Mouse (Mus musculus) hindbrain, embryonic 16.5 days (tissue): ENCODE data around the gene Fnd3c2. TPM values are rescaled to one million over a fixed set of nuclear protein-coding genes. Genes with fewer than 3 reads are reported as not detected.

ENCODE experiments used
- ATAC-seq: fragments of 200-750 bp; cut with Nextera tagmentation; 2 replicates; pipeline ENCODE4 v1.8.0; 2017; ENCODE audit warnings: moderate TSS enrichment, moderate library complexity
- H3K27ac ChIP-seq: fragments of 300-500 bp; sonication (generic); 2 replicates; pipeline ENCODE4 v1.5.1; 2014; ENCODE audit warnings: low read depth, mild to moderate bottlenecking, control low read depth, low read length, moderate library complexity
- H3K27me3 ChIP-seq: fragments of 300-500 bp; sonication (generic); replicated peaks from 2 replicates; pipeline ENCODE4 v1.6.1; 2014; ENCODE audit warnings: low read length; ENCODE audit not compliant: control insufficient read depth, insufficient read depth
- H3K36me3 ChIP-seq: fragments of 300-500 bp; sonication (generic); 2 replicates; pipeline ENCODE4 v1.6.1; 2014; ENCODE audit warnings: mild to moderate bottlenecking, low read length, moderate library complexity, mixed read lengths; ENCODE audit not compliant: control insufficient read depth, insufficient read depth
- H3K4me1 ChIP-seq: fragments of 300-500 bp; sonication (generic); 2 replicates; pipeline ENCODE4 v1.6.1; 2014; ENCODE audit warnings: low read depth, low read length; ENCODE audit not compliant: control insufficient read depth, insufficient read depth
- H3K4me2 ChIP-seq: fragments of 300-500 bp; sonication (generic); 2 replicates; pipeline ENCODE4 v1.6.1; 2014; ENCODE audit warnings: mild to moderate bottlenecking, low read length, control low read depth, moderate library complexity
- H3K4me3 ChIP-seq: fragments of 300-500 bp; sonication (generic); 2 replicates; pipeline ENCODE4 v1.5.1; 2014; ENCODE audit warnings: mild to moderate bottlenecking, low read length, control low read depth, moderate library complexity
- H3K9ac ChIP-seq: fragments of 300-500 bp; sonication (generic); 2 replicates; pipeline ENCODE4 v1.6.1; 2014; ENCODE audit warnings: low read depth, mild to moderate bottlenecking, control low read depth, low read length, moderate library complexity
- H3K9me3 ChIP-seq: fragments of 300-500 bp; sonication (generic); 2 replicates; pipeline ENCODE4 v1.6.1; 2014; ENCODE audit warnings: mild to moderate bottlenecking, low read length, moderate library complexity; ENCODE audit not compliant: control insufficient read depth
- WGBS: fragments of 180-500 bp; shearing (Covaris S2); extraction: QIAGEN DNeasy Blood & Tissue Kit; methylation state at CpG from one replicate; pipeline ENCODE4 v1.1.7; 2014; 5-methylcytosine and 5-hydroxymethylcytosine counted together
- polyA plus RNA-seq: library from polyadenylated mRNA; unstranded; fragments of >200 nt; fragmentation: Nextera tagmentation; extraction: Ambion mirVana; gene quantifications from 2 replicates; pipeline ENCODE4 v1.2.1, GENCODE M21; 2015

Gene Fnd3c2
- polyA plus RNA-seq, 1 experiment from 2014 or later = not detected

GRCm38 (mm10) chrX:106189356-106189755 lies 65.8 kb downstream of the Fnd3c2 start:
- no peaks in the 10 kb centered on the region for H3K27me3 ChIP-seq
- peak overlapping the region; percentile 0 for H3K4me3 ChIP-seq
- peaks cover 10% of the 10 kb centered on the region for H3K4me1 ChIP-seq
- 58% methylated on average over 5 of the region's 5 CpGs for WGBS
- H3K4me2 ChIP-seq = peak overlapping the region; percentile 68
- ATAC-seq = no peak
- no peaks in the 10 kb centered on the region for H3K9me3 ChIP-seq
- H3K36me3 ChIP-seq = no peaks in the 10 kb centered on the region
- H3K27ac ChIP-seq = peak overlapping the region; percentile 23; the same call in 1 of the 2 replicates
- no peak overlapping the region for H3K9ac ChIP-seq

DNA sequence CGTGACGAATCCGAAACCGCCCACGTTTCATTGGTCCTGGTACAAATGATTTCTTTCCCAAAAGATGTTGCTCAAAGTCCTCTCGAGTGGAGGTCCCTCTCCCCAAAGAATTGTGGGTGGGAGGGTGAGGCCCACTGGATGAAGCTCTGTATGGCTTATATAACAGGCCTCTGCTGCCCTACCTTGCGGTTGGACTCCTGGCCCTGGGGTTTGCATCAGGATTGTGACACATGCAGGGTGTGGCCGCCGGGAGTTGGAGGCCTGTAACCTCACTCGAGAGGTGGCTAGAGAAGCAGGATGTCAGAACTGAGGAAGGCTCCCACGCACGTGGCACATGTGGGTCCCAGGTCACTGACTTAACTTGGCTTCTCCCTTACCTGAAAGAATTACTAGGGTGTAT lies 67.4 kb downstream of the Fnd3c2 start:
- Histone ChIP-seq H3K4me2 (peak overlapping the region; percentile 68), H3K27ac (peak overlapping the region; percentile 51), H3K9me3 (no peaks in the 10 kb centered on the region), H3K9ac (peak overlapping the region; percentile 64), H3K27me3 (no peaks in the 10 kb centered on the region), H3K36me3 (no peaks in the 10 kb centered on the region), H3K4me3 (peak overlapping the region; percentile 52), H3K4me1 (peaks cover 10% of the 10 kb centered on the region)
- no peak for ATAC-seq
- WGBS = 21% methylated on average over 12 of the region's 12 CpGs

- Histone ChIP-seq H3K9me3 (no peaks in the 10 kb centered on the region), H3K27ac (peak within 1 kb of the TSS; percentile 68), H3K9ac (peak within 1 kb of the TSS; percentile 64), H3K4me1 (peaks cover 10% of the 10 kb centered on the region), H3K36me3 (no peaks in the 10 kb centered on the region), H3K4me2 (peak within 1 kb of the TSS; percentile 68), H3K4me3 (peak within 1 kb of the TSS; percentile 52), H3K27me3 (no peaks in the 10 kb centered on the region)
- 20% methylated on average over 48 of the region's 55 CpGs for WGBS
- ATAC-seq = peak; percentile 99
Observed at GRCm38 (mm10) chrX:106186713-106187649, 68.2 kb downstream of the Fnd3c2 start, which contains the start of gene Pgk1. Gene Pgk1 (plus strand): TSS chrX:106187100.

GRCm38 (mm10) chrX:106185706-106186105 lies 69.5 kb downstream of the Fnd3c2 start:
- no peak for ATAC-seq
- no peak overlapping the region for H3K4me3 ChIP-seq
- WGBS = 19% methylated on average over 5 of the region's 5 CpGs
- H3K9me3 ChIP-seq = no peaks in the 10 kb centered on the region
- H3K27ac ChIP-seq = peak overlapping the region; percentile 64
- H3K4me2 ChIP-seq = no peak overlapping the region; the same call in 1 of the 2 replicates
- no peaks in the 10 kb centered on the region for H3K27me3 ChIP-seq
- no peak overlapping the region for H3K9ac ChIP-seq
- H3K4me1 ChIP-seq = peaks cover 10% of the 10 kb centered on the region
- no peaks in the 10 kb centered on the region for H3K36me3 ChIP-seq

Other genes starting within 250 kb of the Fnd3c2 start
- 21.4 and 22.7 TPM in 2 replicates for gene Magt1, start 243.5 kb downstream of the Fnd3c2 start, polyA plus RNA-seq
- gene Cox7b, start 239.7 kb downstream of the Fnd3c2 start, polyA plus RNA-seq = 384 and 412 TPM in 2 replicates
- 10.2 and 13.4 TPM in 2 replicates for gene Atp7a, start 228.1 kb downstream of the Fnd3c2 start, polyA plus RNA-seq
- gene Tlr13, start 112.2 kb downstream of the Fnd3c2 start, polyA plus RNA-seq = 0.21 and 0.51 TPM in 2 replicates
- 297 and 306 TPM in 2 replicates for gene Pgk1, start 68.3 kb downstream of the Fnd3c2 start, polyA plus RNA-seq
- gene Taf9b, start 34.2 kb downstream of the Fnd3c2 start, polyA plus RNA-seq = 20.9 and 22.0 TPM in 2 replicates
- gene Fndc3c1, start 230.0 kb upstream of the Fnd3c2 start, polyA plus RNA-seq = 0.10 and 0.27 TPM in 2 replicates